Mouse (Mus musculus) right cerebral cortex, adult 18-20 months (tissue): ENCODE data around the gene Sec22a.

Experiments
- DNase-seq: peaks from one replicate; pipeline ENCODE4 v3.0.0; 2022; ENCODE audit warnings: mixed read lengths

The Sec22a gene

GRCm38 (mm10) chr16:35363150-35364062 lies at the start of gene Sec22a:
Gene Sec22a, minus strand, starts transcription at chr16:35363918.
- DNase-seq, result peak; percentile 96

- DNase-seq, result no peak
Measured at GRCm38 (mm10) chr16:35406706-35407105, 43.0 kb upstream of the Sec22a start.

DNA sequence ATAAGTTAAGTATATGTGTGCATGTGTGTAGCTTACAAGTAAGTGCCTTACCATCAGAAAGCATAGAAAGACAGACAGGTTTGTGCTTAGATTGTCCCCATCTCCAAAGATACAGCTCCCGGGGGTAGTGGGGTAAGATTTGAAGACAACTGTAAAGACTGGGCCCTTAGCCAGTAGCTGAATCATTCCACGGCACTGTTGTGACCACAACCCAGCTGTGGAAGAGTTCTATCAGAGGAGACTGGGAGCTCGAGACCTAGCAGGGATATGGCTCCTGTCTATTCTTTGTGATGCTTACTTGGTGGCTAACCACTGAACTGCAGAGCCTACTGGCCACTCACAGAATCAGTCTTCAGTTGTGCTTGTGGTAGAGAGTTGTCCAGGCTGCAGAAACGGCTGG lies 42.4 kb upstream of the Sec22a start:
- no peak for DNase-seq

GRCm38 (mm10) chr16:35405348-35406080 lies 41.8 kb upstream of the Sec22a start:
- peak; percentile 19 for DNase-seq

DNA sequence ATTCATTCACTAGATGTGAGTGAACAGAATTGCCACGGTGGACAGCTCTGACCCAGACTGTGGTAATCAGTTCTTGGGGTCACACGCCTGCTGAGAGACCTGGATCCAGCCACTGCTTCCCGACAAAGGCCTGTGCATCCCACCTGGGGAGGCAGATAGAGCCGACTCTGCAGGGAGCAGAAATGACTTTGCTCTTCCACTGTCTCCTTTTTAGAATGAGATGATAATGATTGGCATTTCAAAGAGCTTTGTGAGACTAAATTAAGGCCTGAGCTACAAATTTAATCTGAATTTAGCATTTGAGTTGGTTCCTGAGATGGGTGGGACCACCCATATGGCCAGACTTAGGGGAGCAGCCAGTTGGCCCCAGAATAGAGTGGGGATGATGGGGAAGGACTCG lies 41.1 kb upstream of the Sec22a start:
- no peak for DNase-seq

GRCm38 (mm10) chr16:35403891-35404290 lies 40.2 kb upstream of the Sec22a start:
- DNase-seq, result no peak

DNA sequence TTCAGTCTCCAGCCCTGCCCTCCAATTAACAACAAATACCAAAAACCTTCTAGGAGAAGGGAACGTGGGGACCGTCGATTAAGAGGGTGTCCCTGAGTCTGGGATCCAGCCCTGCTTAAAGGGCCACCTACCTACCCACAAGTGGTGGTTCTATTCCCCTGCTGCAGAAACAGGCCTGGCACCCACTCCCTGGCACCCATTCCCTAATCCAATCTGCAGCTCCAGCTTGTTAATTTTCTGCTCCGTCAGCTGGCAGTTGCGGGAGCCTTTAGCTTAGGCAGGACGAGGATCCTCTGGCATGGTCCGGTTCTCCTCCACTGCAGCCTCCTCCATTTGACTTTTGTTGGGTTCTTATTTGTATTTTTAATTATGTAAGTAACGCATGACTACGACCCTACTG lies 39.6 kb upstream of the Sec22a start:
- DNase-seq, result no peak

DNA sequence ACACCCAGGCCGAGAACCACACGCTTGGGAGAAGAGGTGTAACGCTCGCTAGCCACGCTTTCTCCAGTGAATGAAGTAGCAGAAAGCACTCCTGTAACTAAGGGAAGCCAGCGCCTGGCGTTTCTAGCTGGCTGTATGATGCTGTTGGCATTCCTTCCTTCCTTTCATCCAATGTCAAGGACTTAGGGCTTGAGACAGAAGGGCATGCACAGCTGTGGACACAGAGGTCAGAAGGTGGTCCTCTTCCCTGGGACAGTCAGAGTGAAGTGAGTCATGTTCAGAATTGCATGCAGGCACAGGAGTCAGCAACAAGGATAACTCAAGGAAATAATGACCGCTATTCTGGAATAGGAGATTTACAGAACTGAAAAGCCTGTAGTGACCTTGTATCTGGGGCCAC lies 29.1 kb upstream of the Sec22a start:
- no peak for DNase-seq

DNA sequence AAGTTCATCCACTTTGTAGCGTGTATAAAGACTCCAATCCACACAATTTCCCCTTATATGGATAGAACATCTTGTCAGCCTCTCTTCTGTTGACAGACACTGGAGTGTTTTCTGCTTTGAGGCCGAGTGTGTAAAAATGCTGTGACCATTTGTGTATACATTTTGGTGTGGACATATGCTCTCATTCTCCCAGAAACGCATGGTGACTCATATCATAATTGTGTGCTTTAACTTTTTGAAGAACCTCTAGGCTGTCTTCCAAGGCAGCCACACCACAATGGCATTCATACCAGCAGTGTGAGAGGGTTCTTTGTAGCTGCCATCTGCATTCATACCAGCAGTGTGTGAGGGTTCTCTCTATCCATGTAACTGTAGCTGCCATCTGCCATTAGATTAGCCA lies 21.9 kb upstream of the Sec22a start:
- no peak for DNase-seq

DNA sequence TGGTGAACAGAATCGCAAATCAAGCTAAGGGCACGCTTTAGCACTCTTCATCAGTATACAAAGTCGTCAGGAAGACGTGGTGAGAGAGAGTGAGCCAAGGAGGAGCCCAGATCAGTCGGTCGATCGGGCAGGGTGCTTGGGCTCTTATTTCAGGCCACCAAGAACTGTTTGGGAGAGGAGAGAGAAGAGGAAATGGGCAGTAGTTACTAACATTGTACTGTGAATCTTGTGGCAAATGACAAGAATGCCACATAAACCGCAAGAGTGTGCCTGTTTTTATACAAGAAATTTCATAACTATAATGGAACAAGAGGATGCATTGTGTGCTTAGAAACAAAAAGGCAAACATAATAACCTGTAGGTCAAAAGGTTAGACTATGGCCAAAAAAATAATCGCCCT lies 16.3 kb upstream of the Sec22a start:
- DNase-seq, result no peak

DNA sequence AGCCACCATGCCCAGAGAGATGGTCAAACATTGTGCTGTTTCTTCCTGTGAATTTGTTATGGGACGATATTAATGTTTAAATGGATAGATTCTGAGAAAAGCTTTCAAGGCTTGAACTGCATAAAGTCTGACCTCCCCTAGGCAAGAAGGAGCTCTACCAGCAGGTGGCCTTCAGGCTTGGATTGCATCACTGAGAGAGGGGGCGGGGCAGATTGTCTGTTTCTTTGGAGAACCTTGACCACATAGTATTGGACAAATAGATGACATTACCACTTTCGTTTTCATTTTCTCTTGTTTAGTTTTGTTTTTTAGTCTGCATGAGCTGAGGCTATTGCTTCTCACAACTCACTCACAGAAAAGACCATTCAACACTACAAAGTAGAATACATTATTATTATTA lies 15.6 kb upstream of the Sec22a start:
- no peak for DNase-seq

- DNase-seq, result no peak
Measured at GRCm38 (mm10) chr16:35364063-35364428, 328 bp upstream of the Sec22a start.

DNA sequence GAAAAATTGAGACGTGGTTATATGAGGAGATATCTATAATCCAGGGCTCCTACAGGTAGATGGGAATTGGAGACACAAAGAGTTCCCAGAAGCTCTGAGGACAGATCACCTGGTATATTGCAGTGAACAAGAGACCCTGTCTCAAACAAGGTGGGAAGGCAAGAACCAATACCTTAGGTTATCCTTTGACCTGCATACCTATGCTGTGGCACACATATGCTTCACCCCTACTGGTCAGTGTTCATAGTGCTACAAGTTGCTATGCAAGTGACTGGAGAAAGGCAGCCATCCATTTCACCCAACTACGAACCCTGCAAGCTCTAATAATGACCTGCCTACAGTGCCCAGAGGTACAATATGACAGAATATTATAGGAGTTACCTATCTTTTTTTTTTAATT lies 1.5 kb downstream of the Sec22a start:
- DNase-seq, result no peak

DNA sequence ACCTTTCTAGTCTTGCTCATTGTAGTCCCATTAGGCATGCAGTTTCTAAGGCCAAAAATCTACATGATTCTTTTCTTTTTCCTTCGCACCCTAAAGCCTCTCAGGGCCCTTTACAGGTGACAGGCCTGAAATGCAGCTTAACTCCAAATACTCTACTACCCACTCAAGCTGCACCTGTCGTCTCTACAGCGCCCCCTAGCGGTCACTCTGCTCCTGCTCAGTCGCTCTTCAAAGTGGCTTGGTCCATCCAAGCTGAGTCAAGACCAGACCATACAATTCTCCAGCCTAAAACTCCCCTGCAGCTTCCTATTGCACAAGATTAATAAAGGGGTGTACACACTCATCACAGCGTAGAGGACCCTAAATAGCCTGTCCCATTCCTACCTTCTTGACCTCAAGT lies 3.1 kb downstream of the Sec22a start:
- DNase-seq, result peak; percentile 25

DNA sequence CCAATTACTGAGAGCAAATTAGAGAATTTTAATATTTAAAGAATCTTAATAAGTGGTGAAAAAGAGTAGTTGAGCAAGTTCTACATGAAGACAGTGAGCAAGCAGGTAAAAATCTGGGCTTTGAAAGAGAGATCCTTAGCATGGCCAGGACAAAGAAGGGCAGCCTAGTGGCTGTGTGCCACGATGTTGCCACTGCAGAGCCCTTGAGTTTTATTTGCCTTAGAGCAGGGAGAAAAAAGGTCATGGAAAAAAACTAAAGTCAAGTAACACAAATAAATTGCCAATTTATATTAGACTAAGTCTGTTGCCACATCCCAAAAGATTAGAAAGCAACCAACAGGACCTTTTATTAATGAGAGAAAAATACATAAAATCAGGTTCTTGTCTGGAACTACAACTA lies 6.3 kb downstream of the Sec22a start:
- DNase-seq, result no peak

- no peak for DNase-seq
Measured at GRCm38 (mm10) chr16:35330451-35330850, 33.3 kb downstream of the Sec22a start.

- no peak for DNase-seq
Measured at GRCm38 (mm10) chr16:35319773-35320172, 43.9 kb downstream of the Sec22a start.

DNA sequence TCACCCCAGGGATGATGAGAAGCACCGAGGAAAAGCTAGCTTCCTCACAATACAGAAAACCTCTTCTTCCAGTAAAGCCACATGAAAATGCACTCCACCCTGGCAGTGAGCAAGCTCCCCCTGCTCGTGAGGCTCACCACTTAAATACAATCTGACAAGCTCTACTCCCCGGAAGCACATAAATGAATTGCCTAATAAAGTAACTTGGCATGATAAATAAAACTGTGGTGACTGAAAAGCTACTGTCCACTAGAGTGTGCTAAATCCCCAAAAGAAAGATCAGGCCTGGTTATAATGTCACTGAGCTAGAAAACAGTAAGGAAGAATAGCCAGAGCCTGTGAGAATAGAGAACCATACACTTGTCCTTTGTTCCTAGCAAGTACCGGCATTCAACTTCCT lies 44.4 kb downstream of the Sec22a start:
- no peak for DNase-seq

DNA sequence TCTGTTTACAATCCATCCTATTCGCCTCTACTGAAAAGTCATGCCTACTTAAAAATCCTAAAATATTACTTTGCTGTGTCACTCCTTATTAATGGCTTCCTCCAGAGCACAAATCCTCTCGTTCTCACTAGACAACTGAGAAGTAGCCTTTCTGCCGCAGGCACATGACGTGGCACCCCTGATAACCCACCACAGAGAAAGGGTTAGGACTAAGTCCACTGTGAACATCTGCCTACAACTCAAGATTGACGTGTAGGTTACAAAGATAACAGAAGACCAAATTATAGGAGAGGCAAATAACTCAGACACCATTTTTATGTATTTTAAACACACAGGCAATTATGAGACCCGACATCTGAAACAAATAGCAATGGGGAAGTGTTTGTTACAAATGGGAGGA lies 45.3 kb downstream of the Sec22a start:
- no peak for DNase-seq

DNA sequence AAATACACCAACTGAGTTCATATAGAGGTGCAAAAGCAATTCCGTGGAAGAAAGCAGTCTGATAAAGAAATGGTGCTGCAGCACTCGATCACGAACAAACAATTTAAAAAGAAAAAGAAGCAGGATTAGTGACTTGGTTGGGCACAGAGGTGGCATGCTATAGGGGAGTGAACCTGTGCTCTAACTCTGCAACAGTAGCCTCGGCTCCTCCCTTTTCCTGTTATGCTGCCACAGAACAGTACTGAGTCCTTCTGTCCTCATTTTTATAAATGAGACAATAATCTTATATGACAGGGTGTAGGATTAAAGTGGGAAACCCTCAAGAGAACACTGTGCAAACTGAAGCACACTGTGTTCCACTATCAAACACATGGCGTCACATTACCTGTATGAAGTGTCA lies 46.3 kb downstream of the Sec22a start:
- no peak for DNase-seq

GRCm38 (mm10) chr16:35316856-35317264 lies 46.9 kb downstream of the Sec22a start:
- no peak for DNase-seq

GRCm38 (mm10) chr16:35315496-35315895 lies 48.2 kb downstream of the Sec22a start:
- DNase-seq, result no peak

DNA sequence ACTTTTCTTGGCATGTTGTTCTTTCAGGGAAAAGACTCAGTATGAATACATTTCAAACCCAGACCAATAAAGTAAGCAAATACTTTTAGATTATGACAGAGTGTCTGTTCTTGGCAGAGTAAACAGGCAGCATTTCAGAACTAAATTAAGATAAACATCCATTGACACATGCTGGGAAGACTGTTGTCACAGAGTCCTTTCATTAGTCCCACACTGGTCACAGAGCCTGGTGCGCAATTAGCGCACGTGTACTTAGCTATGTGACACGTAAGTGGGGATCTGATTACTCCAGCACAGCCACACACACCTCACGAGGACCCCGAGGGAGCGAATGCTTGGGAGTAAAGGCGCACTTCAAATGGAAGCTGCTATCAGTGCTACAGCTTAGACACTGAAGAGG lies 52.1 kb downstream of the Sec22a start:
- no peak for DNase-seq

- no peak for DNase-seq
Measured at GRCm38 (mm10) chr16:35310551-35311110, 53.1 kb downstream of the Sec22a start.
